Mouse (Mus musculus) cortical plate, adult 2 months (tissue): ENCODE measurements around the gene Sycp2. TPM values are rescaled to one million over a fixed set of nuclear protein-coding genes. Genes with fewer than 3 reads are reported as not detected.
A peak's percentile ranks its signal among the peaks of the same experiment; 100 is the strongest.

Experiments
- H3K27ac ChIP-seq: fragments of 200-500 bp; 2 replicates; pipeline ENCODE4 v1.5.1; 2012; ENCODE audit warnings: low read length, control low read depth, inconsistent platforms; ENCODE audit not compliant: insufficient read depth
- H3K4me1 ChIP-seq: fragments of 200-500 bp; 2 replicates; pipeline ENCODE4 v1.6.1; 2011; ENCODE audit warnings: low read length; ENCODE audit not compliant: control insufficient read depth, insufficient read depth
- H3K4me3 ChIP-seq: fragments of 200-500 bp; 2 replicates; pipeline ENCODE4 v1.5.1; 2011; ENCODE audit warnings: mild to moderate bottlenecking, low read length, control low read depth; ENCODE audit not compliant: insufficient read depth
- CTCF ChIP-seq: fragments of 200-500 bp; IDR thresholded peaks from 2 replicates; pipeline ENCODE4 v1.5.1; 2011; ENCODE audit warnings: mild to moderate bottlenecking, control low read depth, low read length; ENCODE audit not compliant: insufficient read depth; ENCODE audit errors: extremely low read depth
- POLR2A ChIP-seq: fragments of 200-500 bp; IDR thresholded peaks from 2 replicates; pipeline ENCODE4 v1.6.1; 2011; ENCODE audit warnings: mild to moderate bottlenecking, low read length, control low read depth; ENCODE audit not compliant: insufficient read depth; ENCODE audit errors: extremely low read depth
- polyA plus RNA-seq: library from polyadenylated mRNA; depleted of rRNA; stranded (reverse); fragments of >200 nt; gene quantifications from 2 replicates; pipeline ENCODE4 v1.2.3, GENCODE M21; 2012; rRNA removed

Sycp2 gene
- 0.83 and 0.90 TPM in 2 replicates for polyA plus RNA-seq

DNA sequence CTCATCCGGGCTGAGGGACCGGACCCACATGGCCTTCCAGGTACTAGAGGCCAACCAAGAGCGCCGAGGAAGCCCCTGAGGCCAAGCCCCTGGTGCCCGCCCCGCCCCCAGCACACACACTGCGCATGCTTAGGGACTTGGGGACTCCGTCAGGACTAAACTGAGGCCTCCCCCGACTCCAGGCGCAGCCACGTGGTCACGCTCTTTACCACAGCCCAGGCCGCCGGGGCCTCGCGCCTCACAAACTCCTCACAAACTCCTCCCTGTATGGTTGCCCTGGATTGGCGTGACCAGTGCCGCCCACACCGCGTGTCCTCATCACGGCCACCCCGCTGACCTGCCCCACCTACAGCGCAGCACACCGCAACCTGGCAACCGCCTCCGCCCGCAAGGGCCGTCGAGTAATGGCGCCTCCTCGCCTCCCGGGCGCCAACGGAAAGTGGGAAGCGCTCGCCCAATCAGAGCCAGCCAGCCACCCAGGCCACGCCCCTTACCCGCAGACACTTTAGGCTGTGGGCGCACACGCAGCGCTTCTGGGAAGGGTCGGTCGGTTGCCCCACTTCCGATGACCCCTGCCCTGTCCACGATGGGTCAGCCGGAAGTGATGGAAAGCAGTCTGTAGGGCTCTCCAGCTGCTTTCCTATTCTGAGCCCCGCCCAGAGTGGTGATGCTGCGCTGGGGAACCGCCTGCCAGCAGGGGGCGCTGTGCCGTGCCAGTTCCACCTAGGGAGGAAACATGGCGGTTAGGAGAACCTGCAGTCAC is at the start of gene Sycp2:
TSS of gene Sycp2 (minus strand) at position 633 of the 763 bp plus-strand sequence.
- TF ChIP-seq POLR2A (no peak), CTCF (0 out of 2 replicates have a peak, but pooled peaks have one; percentile 1)
- Histone ChIP-seq H3K4me3 (no peak within 1 kb of the TSS), H3K27ac (no peak within 1 kb of the TSS), H3K4me1 (peaks cover 2% of the 10 kb centered on the region)

DNA sequence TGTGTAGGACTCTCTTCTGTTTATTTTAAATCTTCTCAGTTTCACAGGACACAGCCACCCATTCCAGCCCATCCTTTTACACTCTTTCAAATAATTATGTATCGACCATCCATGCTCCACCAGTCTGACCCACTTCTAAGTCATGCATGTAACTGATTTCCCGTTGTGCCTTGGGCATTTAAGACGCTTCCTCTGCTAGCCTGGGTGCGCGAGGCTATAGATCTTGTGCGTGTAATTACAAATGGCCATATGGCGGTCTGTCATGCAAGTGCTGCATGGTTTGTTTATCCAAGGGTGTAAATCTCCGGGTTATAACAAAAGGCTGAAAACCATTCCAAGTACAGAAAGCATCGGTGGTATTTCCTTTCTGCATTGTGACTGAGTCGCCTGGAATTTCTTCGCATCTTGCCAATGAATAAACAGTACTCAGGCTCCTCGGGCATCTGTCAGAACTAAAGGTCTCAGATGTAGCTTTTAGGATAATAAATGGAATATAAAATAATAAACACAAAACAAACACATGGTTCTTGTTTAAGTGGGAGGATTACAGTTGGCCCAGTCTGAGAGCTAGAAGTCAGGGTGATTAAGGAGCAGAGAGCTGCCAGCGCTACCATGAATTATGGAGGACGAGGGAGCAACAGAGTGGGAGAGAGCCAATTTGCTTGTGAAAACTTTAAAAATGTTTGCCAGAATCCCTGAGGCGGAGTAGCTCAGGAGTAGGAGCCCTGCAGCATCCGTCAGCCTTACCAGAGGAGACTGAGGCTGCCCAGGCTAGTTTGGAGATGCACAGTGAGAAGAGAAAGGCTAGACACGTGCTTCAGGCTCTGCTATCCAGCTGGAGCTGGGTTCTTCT is 47.4 kb upstream of the Sycp2 start:
- no peak overlapping the region for H3K4me3 ChIP-seq
- no peak overlapping the region for H3K27ac ChIP-seq
- 0 out of 2 replicates have a peak, but pooled peaks cover 2% of the 10 kb centered on the region for H3K4me1 ChIP-seq
- no peak for TF ChIP-seq POLR2A
- no peak for TF ChIP-seq CTCF

DNA sequence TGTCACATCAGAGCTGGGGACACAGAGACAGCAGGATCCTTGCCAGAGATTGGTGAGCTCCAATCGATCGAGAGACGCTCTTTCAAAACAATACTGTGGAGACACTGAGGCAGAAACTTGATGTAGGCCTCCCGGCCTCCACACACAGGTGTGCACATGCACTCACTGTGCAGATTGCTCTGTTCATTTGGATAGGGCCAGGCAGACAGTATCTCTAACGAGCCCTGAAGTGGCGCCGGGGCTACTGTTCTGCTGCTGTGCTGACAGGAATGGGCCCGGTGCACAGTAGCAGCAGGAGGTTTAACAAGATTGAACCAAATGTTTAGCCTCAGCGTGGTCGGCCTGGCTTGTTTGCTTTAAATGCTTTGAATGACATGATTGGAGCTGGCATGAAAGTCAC is 43.5 kb upstream of the Sycp2 start:
- no peak overlapping the region for H3K27ac ChIP-seq
- H3K4me1 ChIP-seq: 0 out of 2 replicates have a peak, but pooled peaks cover 2% of the 10 kb centered on the region
- TF ChIP-seq POLR2A (no peak), CTCF (no peak)
- no peak overlapping the region for H3K4me3 ChIP-seq

DNA sequence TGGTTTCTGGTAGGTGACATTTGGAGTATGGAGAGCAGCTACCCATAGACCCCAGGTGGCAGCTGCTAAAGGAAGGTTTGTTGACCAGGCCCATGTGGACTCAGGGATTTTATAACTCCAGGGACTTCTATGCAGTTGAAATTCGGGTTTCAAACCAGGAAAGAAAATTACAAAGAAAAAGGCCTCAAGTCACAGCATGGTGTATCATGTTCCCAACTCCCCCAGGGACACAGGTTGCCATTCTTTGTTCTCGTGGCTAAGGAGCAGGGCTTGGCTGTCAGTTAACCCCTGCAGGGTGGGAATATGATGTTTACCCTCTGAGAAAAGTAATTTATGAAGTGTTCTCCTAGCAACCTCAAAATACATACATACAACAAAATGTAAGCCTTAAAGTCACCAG is 42.8 kb upstream of the Sycp2 start:
- TF ChIP-seq POLR2A (no peak), CTCF (no peak)
- no peaks in the 10 kb centered on the region for H3K4me1 ChIP-seq
- H3K27ac ChIP-seq: no peak overlapping the region
- no peak overlapping the region for H3K4me3 ChIP-seq

DNA sequence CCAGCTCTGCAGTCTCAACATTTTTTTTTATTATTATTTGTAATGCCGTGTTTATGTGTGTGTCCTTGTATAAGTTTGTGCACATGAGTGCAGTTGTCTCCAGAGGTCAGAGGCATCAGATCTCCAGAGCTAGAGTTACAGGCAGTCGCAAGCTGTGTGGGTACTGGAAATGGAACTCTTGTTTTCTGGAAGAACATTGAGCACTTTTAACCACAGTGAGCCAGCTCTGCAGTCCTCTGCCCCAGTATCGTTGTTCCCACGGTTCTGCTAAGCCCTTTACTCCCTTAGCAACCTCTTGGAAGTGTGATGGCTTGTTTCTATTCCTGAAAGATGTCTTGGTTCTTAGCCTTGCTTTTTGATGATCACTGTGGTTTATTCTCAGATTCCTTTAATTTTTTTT is 41.9 kb upstream of the Sycp2 start:
- TF ChIP-seq POLR2A: no peak
- no peak for TF ChIP-seq CTCF
- no peak overlapping the region for H3K27ac ChIP-seq
- no peak overlapping the region for H3K4me3 ChIP-seq
- H3K4me1 ChIP-seq: no peaks in the 10 kb centered on the region

DNA sequence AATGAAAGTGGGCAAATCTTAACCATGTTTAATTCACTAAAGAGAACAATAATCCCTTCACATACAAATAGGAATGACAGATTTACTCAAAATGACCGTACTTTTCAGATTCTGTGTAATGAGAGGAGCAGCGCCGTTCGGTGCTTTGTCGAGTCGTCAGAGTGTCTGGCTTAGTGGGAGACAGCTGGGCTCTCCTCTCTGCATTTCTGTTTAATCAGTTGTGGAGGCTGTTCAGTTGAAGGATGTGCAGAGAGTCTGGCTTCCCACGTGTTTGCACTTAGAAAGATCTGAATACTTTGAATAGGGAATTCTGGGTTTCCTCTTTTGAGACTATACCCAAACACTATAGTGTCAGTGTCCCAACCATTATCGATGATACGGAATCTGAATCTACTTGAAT is 29.8 kb upstream of the Sycp2 start:
- no peak overlapping the region for H3K27ac ChIP-seq
- no peaks in the 10 kb centered on the region for H3K4me1 ChIP-seq
- no peak overlapping the region for H3K4me3 ChIP-seq
- TF ChIP-seq CTCF (no peak), POLR2A (no peak)

DNA sequence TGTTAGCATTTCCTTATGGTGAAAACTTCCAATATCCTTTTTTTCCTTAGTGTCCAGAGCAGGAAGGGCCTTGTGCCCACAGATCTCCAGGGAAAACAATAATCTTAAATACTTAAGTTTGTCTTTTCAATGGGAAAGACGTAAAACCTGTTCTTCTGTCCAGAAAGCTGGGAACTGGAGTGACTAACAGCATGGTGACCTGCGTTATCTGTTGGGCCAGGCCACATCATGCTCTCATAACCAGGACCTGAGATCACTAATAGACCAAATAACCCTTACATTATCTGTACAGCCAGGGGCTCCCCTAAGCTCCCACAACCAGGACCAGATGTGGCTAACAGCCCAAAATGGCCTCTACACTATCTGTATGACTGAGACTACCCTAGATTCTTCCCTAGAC is 26.4 kb upstream of the Sycp2 start:
- TF ChIP-seq POLR2A (no peak), CTCF (no peak)
- Histone ChIP-seq H3K4me3 (no peak overlapping the region), H3K27ac (no peak overlapping the region), H3K4me1 (no peaks in the 10 kb centered on the region)

DNA sequence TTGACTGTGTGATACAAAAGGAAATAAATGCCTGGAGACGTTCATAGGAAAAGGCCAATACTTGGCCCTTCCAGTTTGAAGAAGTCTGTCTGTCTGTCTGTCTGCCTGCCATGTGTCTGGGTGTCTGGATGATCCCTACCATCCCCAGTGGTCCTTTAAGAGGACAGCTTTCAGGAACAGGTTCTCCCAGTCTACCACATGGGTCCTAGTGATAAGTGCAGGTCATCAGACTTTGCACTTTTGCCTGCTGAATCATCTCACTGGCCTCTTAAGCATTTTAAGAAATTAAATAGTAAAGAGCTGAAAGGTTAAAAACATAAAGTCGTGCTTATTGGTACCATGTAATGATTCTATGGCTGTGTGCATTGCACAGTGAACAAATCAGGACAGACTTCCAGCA is 26.0 kb upstream of the Sycp2 start:
- Histone ChIP-seq H3K4me3 (no peak overlapping the region), H3K27ac (no peak overlapping the region), H3K4me1 (no peaks in the 10 kb centered on the region)
- no peak for TF ChIP-seq CTCF
- TF ChIP-seq POLR2A: no peak

DNA sequence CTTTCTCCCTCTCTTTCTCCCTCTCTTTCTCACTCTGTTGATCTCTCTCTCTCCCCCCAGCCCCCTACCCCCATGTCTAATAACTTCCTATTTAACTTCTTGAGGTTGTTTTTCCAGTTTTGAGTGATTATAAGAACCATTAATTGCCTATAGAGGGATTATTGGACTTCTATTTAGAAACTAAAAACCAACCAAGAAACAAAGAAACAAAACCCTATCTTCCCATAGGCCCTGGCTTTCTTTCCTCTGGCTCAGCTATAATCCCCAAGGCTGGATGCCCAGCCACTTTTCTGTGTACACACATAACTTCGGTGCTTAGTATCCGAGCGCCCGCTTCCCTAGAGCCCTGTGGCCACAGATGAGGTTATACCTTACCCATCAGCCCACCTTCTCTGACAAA is 22.7 kb upstream of the Sycp2 start, which contains the start of gene Cdh26:
TSS of gene Cdh26 (plus strand) at position 301 of the 400 bp plus-strand sequence.
- no peak for TF ChIP-seq CTCF
- TF ChIP-seq POLR2A: no peak
- H3K27ac ChIP-seq: no peak within 1 kb of the TSS
- H3K4me3 ChIP-seq: no peak within 1 kb of the TSS
- H3K4me1 ChIP-seq: no peaks in the 10 kb centered on the region

DNA sequence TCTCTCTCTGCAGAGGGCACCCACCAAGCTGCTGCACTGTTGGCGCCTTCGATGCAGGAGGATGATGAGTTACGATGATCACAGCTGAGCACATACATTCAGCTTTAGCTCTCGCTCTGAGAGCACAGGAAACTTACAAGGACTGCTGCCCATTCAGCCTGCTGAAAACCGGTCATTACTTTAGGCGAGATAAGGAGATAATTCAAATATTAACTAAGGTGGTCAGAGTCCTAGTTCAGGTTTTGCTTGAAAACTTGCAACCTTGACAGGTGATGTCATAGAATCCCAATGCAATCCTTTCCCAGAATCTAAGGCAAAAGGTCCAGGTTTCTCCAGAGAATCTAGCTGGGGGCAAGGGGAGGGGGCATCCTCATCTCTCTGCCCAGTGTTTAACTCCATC is 21.9 kb upstream of the Sycp2 start:
- no peak overlapping the region for H3K27ac ChIP-seq
- H3K4me1 ChIP-seq: no peaks in the 10 kb centered on the region
- H3K4me3 ChIP-seq: no peak overlapping the region
- TF ChIP-seq CTCF (no peak), POLR2A (no peak)
